Mouse (Mus musculus) B cell, adult 62 days (primary cell): ENCODE measurements around the gene Cd40lg. TPM values are rescaled to one million over a fixed set of nuclear protein-coding genes. Genes with fewer than 3 reads are reported as not detected.

Experiments used
- total RNA-seq: library from RNA; stranded (reverse); gene quantifications from 4 replicates; pipeline ENCODE4 v1.2.4, GENCODE M21; 2023

Cd40lg gene
- total RNA-seq: not detected in 4 replicates

GRCm38 (mm10) chrX:57211876-57212275 lies at the start of gene Cd40lg:
Cd40lg (plus strand) TSS chrX:57212143.

Other genes with a start within 250 kb of the Cd40lg start
- gene Brs3, start 169.1 kb upstream of the Cd40lg start, total RNA-seq: not detected in 4 replicates
- 40.8 to 46.0 TPM (median 43.8 TPM) in 4 replicates for gene Htatsf1, start 158.6 kb upstream of the Cd40lg start, total RNA-seq
- gene Vgll1, start 124.0 kb upstream of the Cd40lg start, total RNA-seq: not detected in 4 replicates
- 102 to 125 TPM (median 115 TPM) in 4 replicates for gene Arhgef6, start 126.6 kb downstream of the Cd40lg start, total RNA-seq
- 60.5 to 70.5 TPM (median 62.4 TPM) in 4 replicates for gene Rbmx, start 180.9 kb downstream of the Cd40lg start, total RNA-seq
- gene Gm364, start 197.0 kb downstream of the Cd40lg start, total RNA-seq: not detected in 4 replicates